Mouse (Mus musculus) megakaryocyte-erythroid progenitor cell, adult 5-6 weeks (primary cell): ENCODE measurements at regions not wholly inside any gene's neighbourhood (a gene's known extent, or its start where the extent isn't known, plus 50 kb on each side); places are given as distances from the start of the nearest gene placed in this dataset.

Source experiments
- ATAC-seq: replicated peaks from 2 replicates; pipeline ENCODE4 v1.8.0; 2016; ENCODE audit warnings: mild to moderate bottlenecking, inconsistent platforms; ENCODE audit not compliant: severe bottlenecking, poor library complexity, low FRiP score, low TSS enrichment

GRCm38 (mm10) chr17:47115141-47115540 lies 104.8 kb upstream of the Ubr2 start:
- ATAC-seq: no peak

GRCm38 (mm10) chr17:47114736-47115135 lies 104.4 kb upstream of the Ubr2 start:
- ATAC-seq: no peak

DNA sequence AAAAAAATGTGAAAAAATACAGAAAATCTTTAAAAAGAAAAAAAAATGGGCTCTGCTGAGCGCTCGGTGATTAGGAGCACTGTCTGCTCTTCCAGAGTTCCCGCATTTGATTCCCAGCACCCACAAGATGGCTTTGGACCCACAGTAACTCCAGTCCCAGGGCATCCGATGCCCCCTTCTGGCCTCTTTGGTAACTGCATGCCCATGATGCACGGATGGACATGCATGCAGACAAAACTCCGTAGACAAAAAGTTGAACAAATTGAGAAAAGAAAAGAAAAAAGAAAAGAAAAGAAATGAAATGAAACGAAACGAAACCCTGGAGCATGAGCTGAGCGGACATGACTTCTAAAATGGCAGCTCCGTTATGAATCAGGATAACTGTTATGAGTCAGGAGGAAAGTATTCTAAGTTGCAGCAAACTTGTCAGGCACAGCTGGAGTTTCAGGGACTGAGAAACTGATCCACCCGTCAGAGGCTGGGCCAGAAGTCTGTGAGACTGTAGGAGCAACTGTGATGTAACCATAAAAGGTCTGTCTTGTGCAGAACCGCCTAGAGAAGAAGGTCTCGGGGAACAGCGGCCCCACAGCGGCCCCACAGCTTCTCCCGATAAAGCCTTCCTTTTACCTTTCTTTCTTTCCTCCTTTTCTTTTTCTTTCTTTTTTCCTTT lies 102.3 kb upstream of the Ubr2 start:
- no peak for ATAC-seq

- ATAC-seq: no peak
Observed at GRCm38 (mm10) chr17:47110836-47111235, 100.5 kb upstream of the Ubr2 start.

GRCm38 (mm10) chr17:47104328-47104727 lies 94.0 kb upstream of the Ubr2 start:
- ATAC-seq: no peak

DNA sequence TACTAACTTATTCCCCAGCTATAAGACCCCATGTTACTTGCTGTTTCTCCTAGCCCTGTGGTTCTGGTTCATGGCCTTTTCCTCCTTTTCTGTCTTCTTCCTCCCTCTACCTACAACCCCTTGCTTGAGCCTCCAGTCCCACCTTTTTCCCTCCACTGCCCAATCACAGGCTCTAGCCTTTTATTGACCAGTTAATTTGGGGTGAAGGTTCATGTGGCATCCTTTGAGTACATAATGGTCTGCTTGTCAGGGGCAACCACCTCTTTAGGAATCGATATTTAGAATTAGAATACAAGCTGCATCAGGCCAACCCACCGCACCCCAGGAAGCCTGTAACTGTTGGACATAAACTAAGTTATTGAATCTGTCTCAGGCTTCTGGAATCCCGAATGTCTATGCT lies 84.8 kb upstream of the Ubr2 start:
- no peak for ATAC-seq

- ATAC-seq: no peak
Observed at GRCm38 (mm10) chr17:47092076-47092475, 81.7 kb upstream of the Ubr2 start.

GRCm38 (mm10) chr17:47089769-47090168 lies 79.4 kb upstream of the Ubr2 start:
- ATAC-seq: no peak

DNA sequence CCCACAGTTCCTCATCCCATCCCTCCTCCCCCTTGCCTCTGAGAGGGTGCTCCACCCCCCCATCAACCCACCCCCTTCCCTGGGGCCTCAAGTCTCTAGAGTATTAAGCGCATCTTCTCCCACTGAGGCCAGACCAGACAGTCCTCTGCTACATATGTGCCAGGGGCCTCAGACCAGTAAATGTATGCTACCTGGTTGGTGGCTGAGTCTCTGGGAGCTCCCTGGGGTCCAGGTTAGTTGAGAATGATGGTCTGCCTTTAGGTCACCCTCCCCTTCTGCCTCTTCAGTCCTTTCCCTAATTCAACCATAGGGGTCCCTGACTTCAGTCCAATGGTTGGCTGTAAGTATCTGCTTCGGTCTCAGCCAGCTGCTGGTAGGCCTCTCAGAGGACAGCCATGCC lies 58.9 kb upstream of the Ubr2 start:
- no peak for ATAC-seq

DNA sequence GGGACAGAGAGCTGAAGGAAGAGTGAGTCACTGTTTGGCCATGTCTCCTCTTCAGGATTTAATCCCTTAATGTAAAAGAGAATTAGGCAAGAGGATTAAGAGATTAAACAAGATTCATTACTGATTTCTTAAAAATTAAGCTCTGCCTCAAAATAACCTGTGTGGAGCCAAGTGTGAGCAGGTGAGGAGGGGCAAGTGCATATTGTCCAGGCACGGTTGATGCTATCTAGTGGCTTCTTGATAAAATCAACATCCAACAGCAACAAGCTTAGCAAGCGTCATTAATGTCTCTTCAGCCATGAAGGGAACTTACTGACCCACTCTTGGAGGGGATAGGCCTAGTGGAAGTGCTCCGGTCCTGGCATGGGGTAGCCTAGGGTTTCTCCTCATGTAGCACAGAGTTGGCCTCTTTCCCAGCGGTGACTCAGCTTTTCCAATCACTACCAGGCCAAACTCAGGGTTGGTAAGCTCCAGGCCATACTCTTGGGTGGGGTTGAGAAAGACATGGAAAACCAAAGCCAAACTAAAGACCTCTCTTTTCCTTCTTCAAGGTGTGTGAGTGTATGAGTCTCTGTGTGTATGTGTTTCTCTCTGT lies 55.0 kb upstream of the Ubr2 start:
- ATAC-seq: no peak

DNA sequence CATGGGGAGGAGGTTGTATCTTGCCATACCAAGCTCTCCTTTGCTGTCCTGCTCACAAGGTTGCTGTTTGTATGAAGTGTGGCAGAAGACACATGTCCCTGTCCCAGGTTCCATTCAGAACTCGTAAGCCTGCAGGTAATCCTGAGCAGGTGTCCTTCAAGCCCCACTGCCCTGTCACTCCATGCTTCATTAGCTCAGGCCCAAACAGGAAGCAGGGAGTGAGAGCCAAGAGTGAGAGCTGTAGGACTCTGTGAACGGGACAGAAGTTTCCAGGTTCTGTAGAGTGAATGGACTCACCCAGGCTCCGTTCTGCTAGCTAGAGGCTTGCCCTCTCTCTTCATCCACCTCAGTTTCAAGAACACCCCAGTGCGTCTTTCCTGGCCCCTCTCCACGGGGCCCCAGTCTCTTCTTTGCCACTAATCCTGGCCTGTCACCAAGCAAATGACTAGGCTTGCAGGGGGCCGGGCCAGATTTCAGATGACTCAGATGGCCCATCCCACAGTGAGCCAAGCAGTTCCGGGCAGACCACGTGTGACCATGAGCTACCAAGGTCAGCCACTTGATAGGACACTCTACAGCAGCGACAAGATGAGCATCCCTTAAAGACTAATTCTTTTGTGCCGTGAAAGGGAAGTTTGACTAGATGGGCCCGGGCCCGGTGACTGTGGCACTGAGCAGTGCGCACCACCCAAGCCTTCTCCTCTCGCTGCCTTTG lies 54.4 kb upstream of the Ubr2 start:
- no peak for ATAC-seq

GRCm38 (mm10) chr17:47064006-47064405 lies 53.6 kb upstream of the Ubr2 start:
- ATAC-seq: no peak

DNA sequence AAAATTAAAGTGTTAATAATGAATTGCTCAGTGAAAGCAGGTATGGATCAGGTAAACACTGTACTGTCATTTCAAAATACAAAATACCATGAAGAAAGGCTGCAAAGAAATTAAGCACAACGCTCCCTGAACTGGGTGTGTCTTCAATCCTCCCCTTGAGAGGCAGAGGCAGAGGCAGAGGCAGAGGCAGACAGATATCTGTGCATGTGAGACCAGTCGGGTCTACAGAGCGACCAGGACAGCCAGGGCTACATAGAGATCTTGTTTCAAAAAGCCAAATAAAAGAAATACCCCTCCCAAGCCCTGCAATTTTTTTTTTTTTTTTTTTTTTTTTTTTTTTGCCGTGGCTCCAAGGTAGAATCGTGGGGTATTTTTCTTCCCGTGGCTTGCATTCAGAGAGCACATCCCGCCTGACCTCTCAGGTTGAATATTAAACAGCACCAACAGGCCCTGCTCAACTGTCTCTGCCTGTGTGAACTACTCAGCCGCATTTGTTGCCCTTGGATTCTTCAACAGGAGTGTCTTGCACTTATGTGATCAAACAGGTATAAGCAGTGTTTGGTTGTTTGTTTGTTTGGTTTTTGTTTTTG lies 50.8 kb upstream of the Ubr2 start:
- no peak for ATAC-seq
